7 mouse cellular contexts compared by ENCODE assay signal in genomic region chr9:22225581-22226388, GRCm38 (mm10). TPM values are rescaled to one million over a fixed set of nuclear protein-coding genes. Genes with fewer than 3 reads are reported as not detected.
DNase-seq lines count a peak whose midpoint lies in the region; ATAC-seq lines count a peak whose summit lies in the region.

Gene Zfp809 (plus strand): TSS chr9:22225714.

- H3K27me3 ChIP-seq in embryonic facial prominence, embryonic 12.5 days: no peaks in the 10 kb centered on the region
- no peaks in the 10 kb centered on the region for H3K27me3 ChIP-seq in limb, embryonic 11.5 days (ENCODE audit: control insufficient read depth, insufficient read depth, low read length)
- H3K27me3 ChIP-seq in midbrain, embryonic 14.5 days (ENCODE audit: control insufficient read depth, insufficient read depth, low read length): no peaks in the 10 kb centered on the region

- peak within 1 kb of the TSS; percentile 73 for H3K9ac ChIP-seq in embryonic facial prominence, embryonic 12.5 days
- peak within 1 kb of the TSS; percentile 86 for H3K9ac ChIP-seq in limb, embryonic 11.5 days (ENCODE audit: low read length)
- peak within 1 kb of the TSS; percentile 57 for H3K9ac ChIP-seq in midbrain, embryonic 14.5 days (replicated peaks; ENCODE audit: low read length)

- H3K9me3 ChIP-seq in embryonic facial prominence, embryonic 12.5 days: no peaks in the 10 kb centered on the region
- no peaks in the 10 kb centered on the region for H3K9me3 ChIP-seq in limb, embryonic 11.5 days (ENCODE audit: control insufficient read depth, low read length)
- no peaks in the 10 kb centered on the region for H3K9me3 ChIP-seq in midbrain, embryonic 14.5 days (ENCODE audit: control insufficient read depth, low read length)

- H3K27ac ChIP-seq in embryonic facial prominence, embryonic 12.5 days: peak within 1 kb of the TSS; percentile 87
- peak within 1 kb of the TSS; percentile 59; the same call in 1 of the 2 replicates for H3K27ac ChIP-seq in limb, embryonic 11.5 days (replicated peaks; ENCODE audit: low read depth, low read length)
- peak within 1 kb of the TSS; percentile 80 for H3K27ac ChIP-seq in midbrain, embryonic 14.5 days (replicated peaks; ENCODE audit: low read depth, low read length)

- ATAC-seq in embryonic facial prominence, embryonic 12.5 days (ENCODE audit: insufficient number of reproducible peaks, insufficient read depth, low FRiP score, low TSS enrichment): peak; percentile 98
- peak; percentile 98 for ATAC-seq in limb, embryonic 11.5 days (ENCODE audit: insufficient number of reproducible peaks, low FRiP score, low TSS enrichment, low read depth)
- peak; percentile 98 for ATAC-seq in midbrain, embryonic 14.5 days (ENCODE audit: low FRiP score, low TSS enrichment)

- H3K4me3 ChIP-seq in embryonic facial prominence, embryonic 12.5 days: peak within 1 kb of the TSS; percentile 72
- H3K4me3 ChIP-seq in limb, embryonic 11.5 days (ENCODE audit: low read depth, low read length): peak within 1 kb of the TSS; percentile 74
- peak within 1 kb of the TSS; percentile 73 for H3K4me3 ChIP-seq in midbrain, embryonic 14.5 days (replicated peaks; ENCODE audit: low read depth, low read length)

- H3K4me2 ChIP-seq in embryonic facial prominence, embryonic 12.5 days (replicated peaks): peak within 1 kb of the TSS; percentile 74
- peak within 1 kb of the TSS; percentile 55 for H3K4me2 ChIP-seq in limb, embryonic 11.5 days (ENCODE audit: low read depth, severe bottlenecking)
- H3K4me2 ChIP-seq in midbrain, embryonic 14.5 days (ENCODE audit: low read length): peak within 1 kb of the TSS; percentile 70

- DNase-seq in adrenal gland, postnatal 25 days: peak; percentile 99
- peak; percentile 100 for DNase-seq in heart, adult 11 months
- DNase-seq in kidney, adult 18-20 months: peak; percentile 100
- DNase-seq in limb, embryonic 11.5 days (ENCODE audit: low spot score): peak; percentile 100
- peak; percentile 97 for DNase-seq in midbrain, embryonic 14.5 days
- peak; percentile 99 for DNase-seq in spleen, adult 18-20 months

- no peaks in the 10 kb centered on the region for H3K4me1 ChIP-seq in embryonic facial prominence, embryonic 12.5 days
- H3K4me1 ChIP-seq in limb, embryonic 11.5 days (ENCODE audit: control insufficient read depth, insufficient read depth, low read length): 0 out of 2 replicates have a peak, but pooled peaks cover 4% of the 10 kb centered on the region
- no peaks in the 10 kb centered on the region for H3K4me1 ChIP-seq in midbrain, embryonic 14.5 days (ENCODE audit: control insufficient read depth, insufficient read depth, low read length)

- WGBS in embryonic facial prominence, embryonic 12.5 days: 1% methylated on average over 35 of the region's 35 CpGs
- 2% methylated on average over 31 of the region's 35 CpGs for WGBS in limb, embryonic 11.5 days
- under 1% methylated on average over 35 of the region's 35 CpGs for WGBS in midbrain, embryonic 14.5 days

- no peaks in the 10 kb centered on the region for H3K36me3 ChIP-seq in embryonic facial prominence, embryonic 12.5 days
- H3K36me3 ChIP-seq in limb, embryonic 11.5 days (ENCODE audit: control insufficient read depth, insufficient read depth, low read length): no peaks in the 10 kb centered on the region
- no peaks in the 10 kb centered on the region for H3K36me3 ChIP-seq in midbrain, embryonic 14.5 days (ENCODE audit: control insufficient read depth, insufficient read depth, low read length)

RNA-seq across cellular contexts. Expression of gene Zfp809, which starts in this region (rescaled TPM):
- total RNA-seq in adrenal gland, postnatal 25 days (2021): 46.4 and 52.1 TPM in 2 replicates
- 12.4 and 12.5 TPM in 2 replicates for polyA plus RNA-seq in embryonic facial prominence, embryonic 12.5 days (2016; fragmentation: Nextera tagmentation; extraction: Ambion mirVana)
- polyA plus RNA-seq in limb, embryonic 11.5 days (2014; fragmentation: Nextera tagmentation; extraction: Ambion mirVana): 10.3 and 15.2 TPM in 2 replicates
- polyA plus RNA-seq in midbrain, embryonic 14.5 days (2014; fragmentation: Nextera tagmentation; extraction: Ambion mirVana): 9.0 and 11.0 TPM in 2 replicates

Comparison
In these comparisons a context has a peak if more than half of its experiments do, and no peak if none do; other contexts are left out.
1. Peak in every context shown above with its lines: DNase-seq, ATAC-seq, H3K4me3 ChIP-seq and H3K27ac ChIP-seq.